Mouse (Mus musculus): ENCODE results near the gene Fcgrt. TPM values are rescaled to one million over a fixed set of nuclear protein-coding genes. Genes with fewer than 3 reads are reported as not detected.
"Not testable (repeated sequence)": the region's sequence is repeated elsewhere in the genome, so short reads cannot be mapped to it uniquely, and the experiment has no call there.

Fcgrt gene
- total RNA-seq, 2 experiments from 2014 or later = 19.6 to 20.1 TPM

DNA sequence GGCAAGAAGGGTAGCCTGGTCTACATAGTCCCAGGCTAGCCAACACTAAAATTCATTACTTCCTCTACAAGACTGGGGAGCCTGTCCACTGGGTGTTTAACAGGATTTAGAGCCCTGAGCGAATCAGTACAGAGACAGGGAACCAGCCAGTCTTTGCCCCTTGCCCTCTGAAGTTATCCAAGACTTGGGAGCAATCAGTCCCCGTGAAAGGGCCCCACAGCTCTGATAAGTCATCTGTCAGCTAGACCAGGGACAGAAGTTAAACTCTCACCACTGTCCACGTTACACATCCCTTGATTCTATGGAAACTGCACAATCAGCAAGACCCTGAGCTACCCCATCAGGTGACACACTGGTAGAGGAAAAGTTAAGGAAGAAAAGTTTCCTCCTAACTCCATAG, 8.9 kb upstream of the Fcgrt start:
- no peak for DNase-seq (ENCODE audit: low spot score in 2 of 2)

DNA sequence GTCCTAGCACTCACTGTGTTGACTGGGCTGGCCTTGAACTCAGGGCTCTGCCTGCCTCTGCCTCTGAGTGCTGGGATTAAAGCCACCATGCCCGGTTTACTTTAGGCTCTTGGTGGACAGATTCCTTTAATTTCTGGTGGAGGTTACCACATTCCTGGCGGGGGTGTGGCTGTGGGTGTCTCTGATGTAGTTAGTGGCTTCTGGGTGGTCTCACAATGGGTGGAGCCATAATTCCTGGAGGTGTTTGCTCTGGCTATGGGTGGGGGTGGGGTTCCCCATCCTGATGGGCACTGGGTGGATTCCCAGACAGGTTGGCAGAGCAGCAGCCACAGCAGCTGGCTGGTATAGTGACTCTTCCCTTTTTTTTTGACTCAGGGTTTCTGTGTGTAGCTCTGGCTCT, 8.3 kb upstream of the Fcgrt start:
- DNase-seq (ENCODE audit: low spot score in 2 of 2) = no peak

DNA sequence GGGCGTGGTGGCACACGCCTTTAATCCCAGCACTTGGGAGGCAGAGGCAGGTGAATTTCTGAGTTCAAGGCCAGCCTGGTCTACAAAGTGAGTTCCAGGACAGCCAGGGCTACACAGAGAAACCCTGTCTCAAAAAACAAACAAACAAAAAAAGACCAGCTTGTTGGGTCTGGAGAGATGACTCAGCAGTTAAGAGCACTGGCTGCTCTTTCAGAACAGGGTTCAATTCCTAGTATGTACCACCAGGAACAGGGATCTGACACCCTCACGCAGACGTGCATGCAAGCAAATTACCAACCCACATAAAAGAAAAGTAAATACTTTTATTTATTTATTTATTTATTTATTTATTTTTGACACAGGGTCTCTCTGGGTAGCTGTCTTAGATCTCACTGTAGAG, 6.4 kb upstream of the Fcgrt start:
- DNase-seq (ENCODE audit: low spot score in 2 of 2) = not testable (repeated sequence)

DNA sequence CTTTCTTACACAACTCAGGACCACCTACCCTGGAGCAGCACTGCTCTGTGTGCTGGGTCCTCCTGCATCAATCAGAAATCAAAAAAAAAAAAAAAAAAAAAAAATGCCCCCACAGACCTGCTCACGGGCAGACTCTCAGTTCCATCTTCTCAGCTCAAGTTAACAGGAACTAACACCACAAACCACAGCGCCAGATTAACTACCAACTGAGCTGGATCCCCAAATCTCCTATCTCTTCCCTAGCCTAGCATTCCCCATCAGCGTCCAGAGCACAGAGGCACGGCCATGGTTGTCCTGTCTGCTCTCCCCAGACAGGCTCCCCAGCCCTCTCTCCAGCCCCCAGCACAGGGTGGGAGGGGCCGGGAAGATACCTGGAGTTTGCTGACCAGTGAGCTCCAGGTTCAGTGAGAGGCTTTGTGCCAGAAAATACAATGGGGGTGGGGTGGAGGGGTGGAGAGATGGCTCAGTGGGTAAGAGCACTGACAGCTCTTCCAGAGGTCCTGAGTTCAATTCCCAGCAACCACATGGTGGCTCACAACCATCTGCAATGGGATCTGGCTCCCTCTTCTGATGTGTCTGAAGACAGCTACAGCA, 3.5 kb upstream of the Fcgrt start:
- DNase-seq (ENCODE audit: low spot score in 2 of 2) = no peak

DNA sequence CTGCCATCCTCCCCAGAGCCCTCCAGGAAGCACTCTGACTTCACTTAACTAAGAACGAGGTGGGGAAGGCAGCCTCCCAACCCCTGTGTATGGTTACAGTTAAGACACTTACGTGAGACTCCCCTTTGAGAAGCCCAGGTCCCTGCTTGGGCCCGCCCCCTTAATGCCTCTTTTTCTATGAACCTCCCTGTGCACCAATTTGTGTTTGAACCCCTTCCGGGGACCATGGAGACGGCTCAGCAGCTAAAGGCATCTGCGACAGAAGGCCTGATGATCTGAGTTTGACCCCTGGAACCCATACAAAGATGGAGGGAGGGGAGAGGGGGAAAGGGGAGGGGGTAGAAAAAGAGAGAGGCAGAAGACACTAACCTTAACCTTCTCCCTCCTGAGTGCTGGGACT, 2.8 kb upstream of the Fcgrt start:
- no peak for DNase-seq (ENCODE audit: low spot score in 2 of 2)

DNA sequence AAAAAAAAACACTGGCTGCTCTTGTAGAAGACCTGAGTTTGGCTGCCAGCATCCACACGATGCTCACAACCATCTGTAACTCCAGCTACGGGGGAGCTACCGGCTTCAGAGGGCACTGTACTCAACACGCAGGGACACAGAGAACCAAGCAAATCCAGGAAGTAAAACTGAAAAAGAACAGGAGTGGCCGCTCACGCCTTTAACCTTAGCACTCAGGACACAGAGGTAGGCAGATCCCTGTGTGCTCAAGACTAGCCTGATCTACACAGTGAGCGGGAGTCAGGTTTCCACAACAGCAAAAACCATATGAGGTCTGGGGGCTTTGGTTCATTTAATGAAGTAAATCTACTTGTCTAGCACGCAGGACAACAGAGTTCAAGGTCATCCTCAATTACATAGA, 1.8 kb upstream of the Fcgrt start:
- no peak for DNase-seq (ENCODE audit: low spot score in 2 of 2)

DNA sequence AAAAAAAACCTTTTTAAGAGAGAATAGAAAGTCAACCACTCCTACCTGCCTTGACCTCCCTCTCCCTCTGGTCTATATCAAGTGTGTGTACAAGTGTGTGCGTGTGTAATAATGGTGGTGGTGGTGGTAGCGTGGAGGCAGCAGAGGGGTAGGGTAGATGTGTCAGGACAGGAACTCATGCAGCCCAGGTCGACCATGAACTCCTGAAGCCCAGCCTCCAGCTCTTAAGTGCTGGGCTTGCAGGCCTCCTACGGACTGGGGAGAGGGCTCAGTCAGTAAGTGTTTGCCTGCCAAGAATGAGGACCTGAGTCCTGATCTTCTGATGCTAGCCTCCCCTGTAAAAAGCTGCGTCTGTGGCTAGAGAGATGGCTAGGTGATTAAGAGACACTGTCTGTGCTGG, 1.3 kb upstream of the Fcgrt start:
- no peak for DNase-seq (ENCODE audit: low spot score in 2 of 2)

DNA sequence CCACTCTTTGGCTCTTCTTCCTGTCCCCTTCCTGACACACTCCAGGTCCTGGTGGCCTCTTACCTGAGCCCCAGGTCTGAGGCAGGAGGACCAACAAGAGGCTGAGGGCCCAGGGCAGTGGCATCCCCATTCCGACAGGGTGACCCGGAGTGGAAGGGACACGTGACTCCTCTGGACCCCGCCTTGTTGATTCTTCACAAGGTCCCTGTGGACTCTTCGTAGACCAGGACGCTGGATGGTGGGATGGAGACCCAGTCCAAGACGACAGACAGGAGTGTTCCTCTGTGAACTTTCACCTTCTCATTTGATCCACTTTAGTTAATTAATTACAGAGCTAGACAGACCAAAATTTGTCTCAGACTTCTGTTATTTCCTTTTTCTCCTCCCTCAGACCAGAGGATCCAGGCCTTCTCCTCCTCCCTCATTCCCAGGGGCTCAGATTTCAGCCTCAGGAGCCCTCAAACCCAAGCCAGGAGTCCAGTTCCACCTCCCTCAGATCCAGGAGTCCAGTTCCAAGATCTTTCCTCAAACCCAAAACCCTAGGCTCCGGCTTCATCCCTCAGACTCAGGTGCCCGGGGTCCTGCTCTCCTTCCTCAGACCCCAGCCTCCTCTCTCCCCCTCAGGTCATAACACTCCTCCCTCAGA, 588 bp downstream of the Fcgrt start:
- no peak for DNase-seq (ENCODE audit: low spot score in 2 of 2)

DNA sequence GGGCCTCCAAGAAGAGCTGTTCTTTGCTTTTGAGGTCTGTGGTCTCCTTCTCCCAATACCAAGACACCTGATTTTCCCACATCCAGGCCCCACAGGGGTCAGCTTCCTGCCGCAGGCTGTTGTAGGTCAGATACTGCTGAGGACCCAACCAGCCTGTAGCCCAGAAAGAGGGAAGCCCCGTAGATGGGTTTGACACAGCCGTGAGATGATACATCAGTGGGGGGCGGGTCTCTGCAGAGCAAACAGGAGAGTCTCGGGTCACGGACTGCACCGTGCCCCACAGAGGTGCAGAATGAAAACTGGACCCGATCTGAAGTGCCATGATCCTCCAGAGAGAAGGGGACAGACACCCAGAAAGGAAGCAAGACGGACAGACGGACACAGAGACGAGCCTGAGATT, 1.2 kb downstream of the Fcgrt start:
- no peak for DNase-seq (ENCODE audit: low spot score in 2 of 2)

DNA sequence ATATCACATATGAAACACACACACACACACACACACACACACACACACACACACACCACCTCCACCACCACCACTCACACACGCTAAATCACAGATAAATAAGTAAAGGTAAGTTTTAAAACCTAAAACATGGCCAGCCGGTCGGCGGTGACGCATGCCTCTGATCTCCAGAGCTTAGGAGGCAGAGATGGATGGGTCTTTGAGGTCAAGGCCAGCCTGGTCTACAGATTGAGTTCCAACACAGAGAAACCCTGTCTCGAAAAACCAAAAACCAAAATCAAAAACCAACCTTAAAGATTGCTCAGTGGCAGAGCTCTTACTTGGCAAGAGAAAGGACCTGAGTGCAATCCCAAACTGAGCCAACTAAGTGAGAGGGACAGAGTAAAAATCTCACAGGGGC, 3.6 kb downstream of the Fcgrt start:
- no peak for DNase-seq (ENCODE audit: low spot score in 2 of 2)

DNA sequence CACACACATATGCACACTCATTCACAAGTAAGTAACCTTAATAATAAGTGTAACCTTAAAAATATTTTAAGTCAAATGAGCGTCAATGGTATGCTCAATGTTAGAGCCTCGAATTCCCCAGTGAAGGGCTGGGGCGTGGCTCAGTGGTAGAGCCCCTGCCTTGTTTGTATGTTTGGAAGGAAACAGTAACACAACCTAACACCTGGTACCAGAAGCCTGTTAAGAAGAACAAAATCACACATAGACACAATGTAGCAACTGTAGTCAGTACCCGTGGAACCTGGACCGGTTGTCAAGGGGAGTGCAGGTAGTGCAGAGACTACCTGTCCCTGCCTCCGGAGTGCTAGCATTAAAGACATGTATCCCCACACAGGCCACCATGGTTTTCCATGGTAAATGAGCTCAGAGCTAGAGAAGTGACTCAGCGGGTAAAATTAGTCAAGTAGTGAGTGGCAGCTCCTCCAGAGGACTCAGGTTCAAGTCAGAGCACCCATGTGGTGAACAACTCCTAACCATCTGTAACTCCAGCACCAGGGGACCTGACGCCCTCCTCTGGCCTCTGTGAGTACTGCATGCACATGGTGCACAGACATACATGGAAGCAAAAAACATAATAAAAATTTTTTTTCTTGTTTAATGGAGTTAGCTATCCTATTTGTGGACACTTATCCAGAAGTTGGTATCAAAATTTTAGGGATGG, 5.0 kb downstream of the Fcgrt start:
- no peak for DNase-seq (ENCODE audit: low spot score in 2 of 2)

DNA sequence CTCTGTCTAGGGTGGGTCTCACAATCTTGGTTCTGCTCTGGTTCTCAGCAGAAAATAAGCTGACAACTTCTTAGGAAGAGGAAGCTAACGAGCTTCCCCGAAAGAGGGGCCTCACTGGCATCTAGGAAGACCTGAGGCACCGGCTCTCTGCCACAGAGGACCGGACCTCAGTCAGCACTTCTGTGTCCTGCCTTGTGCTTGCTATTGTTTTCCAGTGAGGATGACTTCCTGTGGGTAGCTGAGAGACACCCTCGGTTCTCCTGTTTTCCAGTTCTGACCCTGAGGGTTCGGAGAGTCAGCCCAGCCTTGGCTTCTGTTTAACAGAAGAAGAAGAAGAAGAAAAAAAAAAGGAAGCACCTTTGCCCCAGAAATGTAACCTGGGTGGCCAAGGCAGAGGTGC, 6.2 kb downstream of the Fcgrt start:
- DNase-seq (ENCODE audit: low spot score in 2 of 2) = no peak

DNA sequence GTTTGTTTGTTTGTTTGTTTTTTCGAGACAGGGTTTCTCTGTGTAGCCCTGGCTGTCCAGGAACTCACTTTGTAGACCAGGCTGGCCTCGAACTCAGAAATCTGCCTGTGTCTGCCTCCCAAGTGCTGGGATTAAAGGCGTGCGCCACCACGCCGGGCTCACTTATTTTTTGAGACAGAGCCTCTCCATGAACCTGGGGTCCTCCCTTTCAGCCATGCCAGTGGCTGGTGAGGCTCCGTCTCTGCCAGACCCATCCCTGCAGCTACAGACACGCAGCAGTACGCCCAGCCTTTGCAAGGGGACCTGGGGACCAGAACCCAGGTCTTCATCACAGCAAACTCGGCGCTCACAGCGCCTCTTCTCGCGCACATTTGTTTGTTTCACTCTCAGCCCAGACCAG, 7.7 kb downstream of the Fcgrt start:
- not testable (repeated sequence) for DNase-seq (ENCODE audit: low spot score in 2 of 2)

DNA sequence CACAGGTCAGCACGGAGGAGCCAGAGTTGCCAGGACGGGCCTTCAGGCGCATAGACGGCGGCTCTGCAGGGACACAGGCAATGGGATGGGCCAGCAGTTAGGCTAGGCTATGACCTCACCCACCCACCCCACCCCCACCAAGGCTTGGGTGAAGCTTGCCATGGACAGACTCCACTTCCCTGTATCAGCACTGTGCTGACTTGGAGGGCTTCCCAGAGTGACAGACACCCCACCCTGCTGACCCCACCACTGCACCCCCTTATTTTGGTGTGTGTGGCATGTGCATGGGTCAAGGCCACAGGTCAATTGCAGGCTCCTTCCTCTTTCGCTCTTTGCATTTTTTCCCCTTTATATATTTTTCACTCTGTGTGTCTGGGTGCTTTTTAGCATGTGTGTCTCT, 8.3 kb downstream of the Fcgrt start:
- DNase-seq (ENCODE audit: low spot score in 2 of 2) = no peak

DNA sequence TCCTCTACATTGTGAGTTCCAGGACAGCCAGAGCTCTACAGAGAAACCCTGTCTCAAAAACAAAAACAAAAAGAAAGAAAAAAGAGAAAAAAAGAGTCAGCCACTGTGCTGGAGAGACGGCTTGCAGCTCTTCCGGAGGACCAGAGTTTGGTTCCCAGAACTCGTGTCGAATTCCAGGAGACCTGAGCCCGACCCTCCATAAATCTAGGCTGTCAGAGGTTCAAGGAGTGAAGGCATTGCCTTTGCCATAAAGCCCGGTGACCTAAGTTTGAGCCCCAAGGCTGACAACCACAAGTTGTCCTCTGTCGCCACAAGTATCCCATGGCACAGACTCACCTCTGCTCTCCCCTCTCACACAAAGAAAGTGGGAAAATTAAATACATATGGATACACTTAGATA, 9.5 kb downstream of the Fcgrt start:
- DNase-seq (ENCODE audit: low spot score in 2 of 2) = no peak

DNA sequence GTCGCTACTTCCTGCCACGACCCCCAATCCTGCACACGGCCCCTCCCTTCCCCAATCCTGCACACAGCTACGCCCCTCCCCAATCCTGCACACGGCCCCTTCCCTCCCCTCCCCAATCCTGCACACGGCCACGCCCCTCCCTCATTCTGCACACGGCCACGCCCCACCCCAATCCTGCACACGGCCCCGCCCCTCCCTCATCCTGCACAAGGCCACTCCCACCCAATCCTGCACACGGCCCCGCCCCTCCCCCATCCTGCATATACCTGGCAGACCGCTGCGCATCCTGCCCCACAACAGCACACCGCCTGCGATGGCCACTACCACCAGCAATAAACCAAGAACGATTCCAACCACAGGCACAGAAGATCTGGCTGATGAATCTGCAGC, 10.1 kb downstream of the Fcgrt start:
- DNase-seq (ENCODE audit: low spot score in 2 of 2) = no peak

DNA sequence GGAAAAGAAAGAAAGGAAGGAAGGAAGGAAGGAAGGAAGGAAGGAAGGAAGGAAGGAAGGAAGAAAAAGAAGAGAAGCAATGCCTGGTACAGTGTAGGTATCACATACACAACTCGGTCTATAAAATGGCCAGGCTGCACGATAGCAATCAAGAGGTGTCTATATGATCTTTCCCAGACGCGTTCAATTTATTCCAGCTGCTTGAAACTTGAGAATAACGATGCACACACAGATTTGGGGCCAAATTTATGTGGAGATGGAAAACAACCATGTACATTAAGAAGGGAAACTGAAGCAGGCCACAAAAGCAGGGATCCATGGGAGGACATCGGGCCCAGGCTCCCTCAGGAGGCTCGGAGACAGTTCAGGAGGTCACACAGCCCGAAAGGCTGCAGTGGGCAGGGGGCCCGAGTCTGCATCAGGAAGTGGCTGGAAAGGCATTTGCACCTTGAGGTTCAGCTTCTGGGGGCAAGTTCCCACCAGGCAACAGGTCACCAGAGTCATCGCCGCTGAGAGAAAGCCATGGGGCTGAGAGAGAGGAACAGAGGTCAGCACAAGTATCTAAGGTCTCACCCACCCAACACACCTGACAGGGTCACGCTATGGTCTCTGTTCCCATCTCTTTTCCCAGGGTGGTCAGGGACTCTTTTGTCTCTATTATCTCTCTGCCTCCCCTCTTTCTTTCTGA, 10.7 kb downstream of the Fcgrt start:
- no peak for DNase-seq (ENCODE audit: low spot score in 2 of 2)

DNA sequence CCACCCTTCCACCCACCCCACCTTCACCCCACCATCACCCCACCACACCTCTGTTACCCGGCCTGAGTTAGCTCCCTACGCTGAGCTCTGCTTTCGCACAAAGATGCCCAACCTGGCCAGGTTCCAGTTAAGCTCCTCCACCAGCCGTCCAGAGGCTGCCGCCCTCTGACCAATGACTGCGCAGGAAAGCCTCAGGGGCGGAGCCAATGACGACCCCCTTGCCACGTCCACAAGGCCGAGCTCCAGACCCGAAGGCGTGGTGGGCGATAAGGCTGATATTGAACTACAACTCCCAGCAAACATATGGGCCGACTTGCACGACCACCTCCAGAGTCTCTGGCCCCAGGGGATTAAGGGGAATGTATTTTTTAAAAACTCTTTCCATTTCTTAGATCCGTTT, 11.6 kb downstream of the Fcgrt start, which contains the start of gene Rcn3:
Rcn3 (minus strand) TSS at position 174 of the 400 bp plus-strand sequence.
- DNase-seq (ENCODE audit: low spot score in 2 of 2) = no peak

DNA sequence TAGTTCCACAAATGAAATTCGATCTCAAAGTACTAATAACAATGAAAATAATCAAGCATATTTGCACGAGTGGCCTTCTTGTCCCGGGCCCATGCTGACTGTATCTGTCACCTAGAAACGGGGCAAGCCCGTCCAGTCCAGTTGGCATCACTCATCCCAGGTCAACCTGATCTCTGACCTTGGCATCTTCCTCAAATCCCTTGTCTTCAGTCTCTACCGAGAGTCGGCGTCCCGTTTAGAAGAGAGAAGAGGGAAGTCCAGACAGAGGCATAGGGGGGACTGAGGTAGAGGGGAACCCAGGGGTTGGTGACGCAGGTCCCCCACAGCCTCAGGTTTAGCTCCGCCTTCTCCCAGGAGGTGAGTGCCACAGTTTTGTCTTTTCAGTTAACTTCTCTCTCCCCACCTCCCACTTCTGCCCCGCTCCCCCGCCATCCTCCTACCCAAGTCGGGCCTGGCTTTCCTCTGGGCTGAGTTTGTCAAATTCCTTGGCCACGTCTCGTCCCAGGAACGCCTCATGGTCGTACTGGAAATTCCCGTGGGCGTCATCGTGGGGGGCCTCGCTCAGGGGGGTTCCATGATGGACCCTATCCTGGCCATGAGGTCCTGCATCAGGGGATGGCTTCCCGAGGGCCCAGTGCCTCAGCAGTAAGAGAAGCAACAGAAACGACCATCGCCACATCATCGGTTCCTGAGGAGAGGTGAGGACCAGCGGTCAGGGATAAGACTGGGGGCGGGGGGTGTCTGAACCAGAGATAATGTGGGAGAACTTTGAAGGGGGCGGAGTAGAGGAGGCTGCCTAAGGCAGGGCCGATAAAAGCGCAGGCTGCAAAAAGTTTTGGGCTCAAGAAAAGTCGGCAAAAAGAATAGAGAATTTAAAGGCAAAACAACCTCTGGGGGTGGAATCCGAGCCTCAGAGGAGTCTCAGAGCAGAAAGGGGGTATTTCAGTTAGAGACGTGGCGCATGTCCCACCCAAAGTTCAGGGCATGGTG, 12.4 kb downstream of the Fcgrt start:
- DNase-seq (ENCODE audit: low spot score in 2 of 2) = no peak

DNA sequence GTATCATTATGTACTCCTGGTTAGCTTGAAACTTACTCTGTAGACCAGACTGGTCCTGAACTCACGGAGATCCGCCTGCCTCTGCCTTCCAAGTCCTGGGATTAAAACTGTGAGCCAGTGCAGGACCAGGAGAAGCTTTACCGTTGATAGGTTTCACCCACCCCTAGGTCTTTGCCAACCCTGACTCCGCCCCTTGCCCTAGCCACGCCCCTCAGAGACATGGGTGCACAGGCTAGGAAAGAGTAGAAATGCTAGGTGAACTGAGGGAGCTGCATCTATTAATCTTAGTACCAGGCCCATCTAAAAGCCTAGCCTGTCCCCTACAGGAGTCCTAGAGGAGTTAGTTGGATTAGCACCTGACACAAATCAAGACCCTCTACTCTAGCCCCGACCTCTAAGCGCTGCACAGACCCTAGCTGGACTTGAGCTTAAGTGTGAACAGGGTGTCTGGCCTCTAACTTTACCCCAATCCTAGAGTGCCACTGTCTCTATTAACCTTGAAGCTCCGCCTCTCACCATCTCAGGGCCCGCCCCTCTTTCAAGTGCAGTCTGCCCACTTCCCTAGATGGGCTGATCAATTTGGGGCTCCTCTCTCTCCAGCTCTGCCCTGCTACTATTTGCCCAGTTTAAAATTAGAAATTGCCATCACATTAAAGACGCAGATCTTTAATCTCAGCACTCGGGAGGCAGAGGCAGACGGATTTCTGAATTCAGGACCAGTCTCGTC, 13.2 kb downstream of the Fcgrt start:
- no peak for DNase-seq (ENCODE audit: low spot score in 2 of 2)

Measured in left cerebral cortex, adult 18-20 months (tissue).